Mouse (Mus musculus) thymus, postnatal 25 days (tissue): ENCODE data around the gene Scgb1c1.

ENCODE experiments used
- DNase-seq: peaks from one replicate; pipeline ENCODE4 v3.0.0; 2022

Scgb1c1 gene

DNA sequence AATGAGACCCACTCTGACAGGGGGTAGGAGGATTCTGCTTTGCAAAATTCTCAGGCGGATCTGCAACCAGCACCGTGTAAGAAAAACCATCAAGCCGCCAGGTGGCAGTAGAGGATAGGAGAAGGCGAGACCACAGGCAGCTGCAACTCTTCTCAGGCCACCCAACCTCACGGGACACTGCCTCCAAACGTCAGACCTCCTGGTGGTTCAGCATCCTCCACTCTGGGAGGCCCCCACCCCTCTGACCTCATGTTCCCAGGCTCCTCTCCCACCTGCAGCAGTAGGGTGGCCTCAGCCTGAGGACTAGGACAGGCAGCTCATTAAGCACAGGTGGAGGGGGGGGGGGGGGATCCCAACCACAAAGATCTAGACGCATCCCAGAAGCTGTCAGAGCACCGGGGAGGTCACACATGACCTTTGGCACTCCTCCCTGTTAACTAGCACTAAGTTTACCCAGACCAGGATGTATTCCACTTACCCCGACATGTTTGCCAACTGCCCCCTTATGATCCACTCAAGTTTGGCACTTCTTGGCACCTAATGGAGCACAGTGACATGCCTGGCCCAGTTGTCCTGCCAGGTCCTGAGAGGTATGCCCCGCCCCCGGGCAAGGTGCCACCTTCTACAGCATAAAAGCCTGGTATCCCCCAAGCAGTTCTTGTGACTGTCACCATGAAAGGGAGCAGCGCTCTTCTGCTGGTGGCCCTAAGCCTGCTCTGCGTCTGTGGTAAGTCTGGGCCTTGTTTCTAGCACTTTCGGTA, at the start of gene Scgb1c1:
Scgb1c1 (plus strand) TSS at position 643 of the 761 bp plus-strand sequence.
- peak; percentile 90 for DNase-seq

DNA sequence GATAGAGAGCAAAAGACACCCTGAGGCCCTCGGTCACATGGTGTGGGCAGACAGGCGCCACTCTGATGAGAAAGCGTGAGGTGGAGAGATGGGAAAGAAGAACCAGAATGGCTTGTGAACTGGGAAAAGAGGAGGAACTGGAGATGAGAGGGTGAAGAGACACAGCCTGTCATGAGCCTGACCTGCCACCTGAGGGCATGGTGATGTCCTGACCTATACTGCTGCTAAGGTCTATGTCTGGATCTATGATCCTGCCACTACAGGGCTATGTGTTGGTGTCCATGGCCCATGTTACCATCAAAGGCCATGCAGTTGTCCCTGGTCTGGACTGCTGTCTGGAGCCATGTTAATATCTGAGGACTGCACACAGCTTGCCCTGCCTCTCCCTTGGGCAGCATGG, 47.7 kb upstream of the Scgb1c1 start:
- no peak for DNase-seq

GRCm38 (mm10) chr7:140798212-140798611, 47.1 kb upstream of the Scgb1c1 start:
- no peak for DNase-seq

DNA sequence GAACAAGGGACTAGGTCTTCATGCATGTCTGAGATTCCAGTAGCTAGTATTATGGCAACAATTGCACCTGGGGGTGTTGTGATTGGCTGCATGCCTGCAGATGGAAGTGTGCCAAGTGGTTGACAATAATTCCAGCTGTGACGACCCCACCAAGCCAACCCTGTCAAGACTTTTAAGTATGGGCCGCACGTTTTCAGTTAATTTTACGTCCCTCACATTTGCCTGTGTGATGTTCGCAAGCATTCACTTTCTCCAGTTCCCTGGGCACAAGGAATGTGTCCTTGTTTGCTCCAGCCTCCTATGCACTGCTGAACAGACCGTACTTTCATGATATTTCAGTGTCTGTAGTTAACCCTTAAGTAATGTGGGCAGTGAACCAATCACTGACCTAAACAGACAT, 42.7 kb upstream of the Scgb1c1 start:
- DNase-seq = no peak

GRCm38 (mm10) chr7:140805704-140806103, 39.6 kb upstream of the Scgb1c1 start:
- DNase-seq = peak; percentile 51

GRCm38 (mm10) chr7:140810496-140810895, 34.9 kb upstream of the Scgb1c1 start:
- DNase-seq = peak; percentile 8

- no peak for DNase-seq
These were observed 33.6 kb upstream of the Scgb1c1 start for GRCm38 (mm10) chr7:140811714-140812113.

DNA sequence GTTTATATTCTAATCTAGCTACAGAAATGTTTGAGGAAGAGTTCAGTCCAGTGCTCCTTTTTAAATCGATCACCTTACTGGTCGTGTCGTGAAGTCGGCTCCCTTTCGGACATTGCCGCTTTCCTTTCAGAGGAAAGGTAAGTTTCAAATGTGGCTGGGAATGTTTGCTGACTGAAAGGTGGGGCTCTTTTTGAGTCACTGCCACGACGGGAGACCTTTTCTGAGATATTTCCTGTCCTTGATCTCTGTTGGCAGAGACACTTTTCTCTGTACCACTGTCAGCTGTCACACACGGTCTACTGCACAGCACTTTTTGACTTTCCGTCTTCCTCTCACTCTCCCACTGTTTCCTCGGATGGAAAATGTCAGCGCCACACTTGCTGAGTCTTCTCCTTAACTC, 32.5 kb upstream of the Scgb1c1 start:
- DNase-seq = no peak

GRCm38 (mm10) chr7:140820173-140820572, 25.2 kb upstream of the Scgb1c1 start:
- DNase-seq = no peak

DNA sequence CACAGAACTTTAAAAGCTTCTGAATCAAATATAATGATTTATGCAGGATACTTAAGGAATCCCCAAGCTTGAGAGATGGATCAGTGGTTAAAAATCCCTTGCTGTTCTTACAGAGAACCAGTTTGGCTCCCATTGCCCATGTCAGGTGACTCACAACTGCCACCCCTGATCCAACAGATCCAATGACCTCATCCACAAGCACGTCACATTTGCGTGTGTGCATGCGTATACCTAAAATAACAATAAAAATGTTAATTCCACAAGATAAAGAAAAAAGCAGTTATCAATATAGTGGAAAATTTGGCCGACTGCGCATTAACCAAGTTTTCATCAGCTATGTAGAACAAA, 24.1 kb upstream of the Scgb1c1 start:
- DNase-seq = no peak

DNA sequence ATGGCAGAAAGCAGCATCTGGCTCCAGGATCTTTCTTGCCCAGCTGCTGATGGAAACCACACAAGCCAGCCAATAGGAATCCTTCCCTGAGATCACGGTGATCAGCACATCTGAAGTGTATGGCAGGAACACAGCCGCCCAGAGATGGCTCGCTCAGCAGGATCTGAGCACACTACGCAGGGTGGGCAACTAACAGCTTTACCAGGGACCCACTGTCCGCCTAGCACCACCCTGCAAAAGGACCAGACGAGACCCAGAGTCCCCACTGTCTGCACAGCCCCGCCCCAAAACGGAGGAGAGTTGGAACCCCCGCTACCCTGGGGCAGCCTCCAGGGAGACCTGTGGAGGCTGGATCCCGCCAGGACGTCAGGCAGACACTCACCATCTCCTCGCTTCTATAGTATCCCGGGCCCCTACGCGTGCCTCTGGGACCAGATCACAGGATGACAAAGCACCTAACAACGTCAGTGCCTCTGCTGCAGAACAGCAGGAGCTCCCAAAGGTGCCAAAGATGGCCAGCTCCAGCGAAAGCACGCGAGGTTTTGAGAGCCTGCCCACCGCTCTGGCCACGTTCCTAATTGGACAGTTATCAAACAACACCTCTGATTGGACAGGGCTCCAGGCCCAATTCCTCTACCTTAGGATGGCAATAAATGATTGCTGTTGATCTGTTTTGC, 23.6 kb upstream of the Scgb1c1 start, which contains the start of gene Zfp941:
Zfp941 (minus strand) TSS at position 526 of the 677 bp plus-strand sequence.
- DNase-seq = no peak

GRCm38 (mm10) chr7:140822731-140823130, 22.6 kb upstream of the Scgb1c1 start:
- DNase-seq = no peak

- DNase-seq = no peak
These were observed 17.0 kb upstream of the Scgb1c1 start for GRCm38 (mm10) chr7:140828171-140828881.

GRCm38 (mm10) chr7:140831447-140831846, 13.9 kb upstream of the Scgb1c1 start:
- DNase-seq = no peak

DNA sequence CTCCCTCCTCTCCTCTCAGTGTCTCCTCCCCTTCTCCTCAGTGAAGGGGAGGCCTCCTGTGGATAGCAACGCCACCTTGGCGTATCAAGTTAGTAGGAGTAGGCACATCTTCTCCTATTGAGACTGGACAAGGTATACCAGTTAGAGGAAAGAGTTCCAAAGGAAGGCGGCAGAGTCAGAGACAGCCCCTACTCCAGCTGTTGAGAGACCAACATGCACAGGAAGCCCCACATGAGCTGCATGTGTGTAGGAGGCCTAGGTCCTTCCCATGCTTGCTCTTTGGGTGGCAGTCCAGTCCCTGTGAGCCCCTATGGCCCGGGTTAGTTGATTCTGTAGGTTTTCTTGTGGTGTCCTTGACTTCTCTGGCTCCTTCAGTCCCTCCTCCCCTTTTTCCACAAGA, 12.0 kb upstream of the Scgb1c1 start:
- no peak for DNase-seq

DNA sequence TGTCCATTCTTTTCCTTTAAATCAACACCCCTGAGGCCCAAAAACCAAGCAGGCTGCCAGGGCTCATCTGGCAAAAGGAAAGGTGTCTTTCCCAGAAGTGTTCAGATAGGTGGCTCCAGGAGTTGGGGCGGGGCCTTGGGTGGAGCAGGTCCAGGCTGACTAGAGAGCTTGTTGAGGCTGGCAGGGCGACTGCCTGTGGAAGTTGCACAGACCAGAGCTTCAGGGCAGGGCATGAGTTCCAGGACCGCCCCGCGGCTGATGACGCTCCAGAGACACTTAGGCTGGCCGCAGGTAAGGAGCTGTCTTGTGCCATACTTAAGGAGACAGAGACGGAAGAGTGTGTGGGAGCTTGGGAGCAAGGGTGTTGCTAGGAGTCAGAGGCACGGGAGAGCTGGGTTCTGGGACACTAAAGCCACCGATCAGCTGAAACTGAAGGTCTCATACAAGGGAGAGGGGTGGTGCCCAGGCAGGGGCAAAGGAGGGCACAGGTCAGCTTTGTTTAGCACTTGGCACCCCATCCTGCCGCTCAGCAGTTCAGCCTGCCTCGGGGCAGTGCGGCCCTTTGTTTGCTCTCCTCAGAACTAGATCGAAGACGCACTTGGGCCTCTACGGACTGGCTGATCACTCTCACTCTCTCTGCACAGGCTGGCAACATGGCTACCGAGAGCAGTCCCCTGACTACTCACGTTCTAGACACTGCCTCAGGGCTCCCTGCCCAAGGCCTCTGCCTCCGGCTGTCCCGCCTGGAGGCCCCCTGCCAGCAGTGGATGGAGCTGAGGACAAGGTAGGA, 10.2 kb upstream of the Scgb1c1 start, which contains the start of gene Urah:
Urah (plus strand) TSS at position 51 of the 790 bp plus-strand sequence.
- DNase-seq = no peak

GRCm38 (mm10) chr7:140835758-140836087, 9.6 kb upstream of the Scgb1c1 start:
- DNase-seq = no peak

DNA sequence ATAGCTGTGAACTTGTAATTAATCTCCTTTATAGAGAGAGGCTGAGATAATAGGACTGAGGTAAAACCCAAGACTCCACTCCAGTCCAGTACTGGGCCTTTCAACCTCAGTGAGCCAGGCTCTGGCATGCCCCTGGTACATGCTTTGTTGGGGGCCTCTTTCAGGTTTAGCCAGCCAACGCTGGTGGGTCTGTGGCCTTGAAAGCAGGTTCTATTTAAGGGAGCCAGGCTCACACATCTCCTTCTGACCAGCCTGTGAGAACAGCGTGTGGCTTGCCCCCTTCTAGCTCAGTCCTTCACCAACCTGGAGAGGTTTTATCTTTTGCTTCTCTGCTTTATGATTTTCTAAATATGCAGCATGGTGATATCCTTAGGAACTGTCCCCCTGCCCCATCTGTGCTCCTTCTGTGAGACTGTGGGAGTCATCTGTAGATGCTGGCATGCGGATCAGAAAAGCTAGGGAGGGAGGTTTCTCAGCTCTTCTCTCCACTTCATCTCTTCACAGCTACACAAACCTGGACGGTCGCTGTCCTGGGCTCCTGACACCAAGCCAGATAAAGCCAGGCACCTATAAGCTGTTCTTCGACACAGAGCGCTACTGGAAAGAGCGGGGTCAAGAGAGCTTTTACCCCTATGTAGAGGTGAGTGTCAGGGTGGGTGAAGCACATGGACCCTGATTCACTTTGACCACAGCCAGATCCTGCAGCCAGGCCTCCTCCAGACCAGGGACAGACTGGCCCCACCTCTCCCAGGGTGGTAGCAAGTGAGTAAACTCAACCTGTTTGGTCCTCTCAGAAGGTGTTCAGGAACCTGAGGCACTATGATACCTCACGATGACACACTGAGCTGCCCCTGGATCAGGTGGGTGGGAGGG, 8.9 kb upstream of the Scgb1c1 start:
- no peak for DNase-seq

- DNase-seq = no peak
These were observed 5.8 kb upstream of the Scgb1c1 start for GRCm38 (mm10) chr7:140839556-140839955.

GRCm38 (mm10) chr7:140840750-140841735, 4.3 kb upstream of the Scgb1c1 start:
- no peak for DNase-seq

- DNase-seq = no peak
These were observed 1.5 kb upstream of the Scgb1c1 start for GRCm38 (mm10) chr7:140843806-140844205.
